Mouse (Mus musculus) urinary bladder, adult 2 months (tissue): ENCODE data around the gene Lrrc74a. TPM values are rescaled to one million over a fixed set of nuclear protein-coding genes. Genes with fewer than 3 reads are reported as not detected.

ENCODE experiments used
- DNase-seq: peaks from one replicate; pipeline ENCODE4 v3.0.0; 2022; ENCODE audit warnings: low spot score
- polyA plus RNA-seq: library from polyadenylated mRNA; depleted of rRNA; stranded (reverse); fragments of >200 nt; gene quantifications from 2 replicates; pipeline ENCODE4 v1.2.3, GENCODE M21; 2012

Gene Lrrc74a
- polyA plus RNA-seq, 1 experiment, result not detected

DNA sequence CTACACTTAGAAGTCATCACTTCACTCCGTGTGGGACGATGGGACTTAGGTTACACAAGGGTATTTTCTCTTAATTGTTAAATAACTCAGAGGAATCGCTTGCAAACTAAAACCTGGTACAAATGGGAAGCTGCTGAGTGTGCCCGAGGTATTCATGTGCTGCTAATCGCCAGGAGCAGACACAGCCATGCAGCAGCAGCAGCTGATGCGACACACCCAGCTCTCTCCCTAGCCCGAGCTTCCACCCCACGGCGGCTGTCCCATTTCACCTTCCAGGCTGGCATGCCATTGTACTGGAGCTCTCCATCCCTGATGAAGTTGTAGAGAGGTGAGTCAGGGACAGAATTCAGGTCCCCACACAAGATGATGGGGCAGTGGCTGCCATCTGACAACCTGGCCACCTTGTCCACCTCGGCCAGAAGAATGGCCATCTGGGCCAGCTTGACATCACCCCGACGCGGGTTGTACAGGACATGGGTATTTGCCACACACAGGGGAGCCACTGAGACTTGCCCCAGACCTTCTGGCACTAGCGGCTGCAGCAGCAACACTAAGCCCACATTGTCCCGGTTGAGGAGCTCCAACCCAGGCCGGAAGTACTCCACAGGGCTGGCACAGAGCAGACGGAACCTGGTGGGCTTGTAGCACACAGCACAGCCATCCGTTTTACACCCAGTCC, 14.1 kb upstream of the Lrrc74a start:
- peak; percentile 7 for DNase-seq

DNA sequence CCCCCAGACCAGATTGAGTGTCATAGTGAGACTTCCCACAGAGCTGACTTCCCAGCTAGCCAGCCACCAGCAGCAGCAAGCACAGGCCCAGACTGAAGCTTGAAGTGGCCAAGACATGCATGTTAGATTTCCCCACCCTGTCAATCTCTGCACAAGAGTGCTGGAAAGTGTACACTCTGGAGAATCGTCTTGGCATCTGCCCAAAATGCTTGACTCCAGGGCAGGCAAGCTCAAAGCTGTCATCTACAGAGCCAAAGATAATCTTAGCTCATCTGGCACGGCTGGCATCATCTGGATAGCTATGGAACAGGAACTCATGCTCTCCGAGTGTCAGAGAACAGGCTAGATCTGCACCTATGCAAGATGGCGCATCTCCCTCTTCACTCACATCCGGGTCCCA, 12.7 kb upstream of the Lrrc74a start:
- no peak for DNase-seq

DNA sequence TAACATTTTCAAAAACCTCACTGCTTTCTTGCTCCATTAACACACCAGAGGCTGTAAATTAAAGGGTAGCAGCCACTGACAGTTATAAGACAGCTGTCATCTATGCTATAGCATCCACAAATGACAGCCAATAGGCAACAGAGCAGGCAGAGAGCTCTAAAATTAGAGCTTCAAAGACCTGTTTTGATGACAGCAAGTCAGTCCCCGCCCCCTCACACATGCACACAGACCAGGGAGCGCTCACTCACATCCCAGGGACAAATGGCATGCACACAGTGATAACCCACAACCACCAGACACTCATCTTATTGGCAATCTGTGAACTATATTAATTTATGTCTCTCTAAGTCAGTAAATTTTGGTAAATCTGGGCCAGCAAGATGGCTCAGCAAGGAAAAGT, 9.9 kb upstream of the Lrrc74a start:
- DNase-seq, result no peak

DNA sequence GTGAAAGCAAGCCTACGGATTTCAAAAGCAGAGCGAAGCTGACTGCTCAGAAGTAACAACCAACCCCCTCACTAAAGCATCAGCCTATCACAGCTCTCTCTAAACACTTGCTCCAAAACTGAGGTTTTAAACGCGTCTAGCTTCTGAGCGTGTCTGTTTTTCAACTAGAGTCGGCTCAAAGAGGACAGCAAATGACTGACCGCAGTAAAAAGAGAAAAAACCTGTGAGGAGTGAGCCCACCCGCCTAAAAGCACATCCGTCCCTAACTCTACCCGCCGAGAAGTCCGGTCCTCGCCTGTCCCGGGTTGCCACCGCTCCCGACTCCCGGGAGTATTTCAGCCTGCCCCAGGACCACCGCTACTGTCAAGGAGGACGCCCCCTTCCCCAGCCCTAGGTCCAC, 8.5 kb upstream of the Lrrc74a start:
- DNase-seq, result no peak

DNA sequence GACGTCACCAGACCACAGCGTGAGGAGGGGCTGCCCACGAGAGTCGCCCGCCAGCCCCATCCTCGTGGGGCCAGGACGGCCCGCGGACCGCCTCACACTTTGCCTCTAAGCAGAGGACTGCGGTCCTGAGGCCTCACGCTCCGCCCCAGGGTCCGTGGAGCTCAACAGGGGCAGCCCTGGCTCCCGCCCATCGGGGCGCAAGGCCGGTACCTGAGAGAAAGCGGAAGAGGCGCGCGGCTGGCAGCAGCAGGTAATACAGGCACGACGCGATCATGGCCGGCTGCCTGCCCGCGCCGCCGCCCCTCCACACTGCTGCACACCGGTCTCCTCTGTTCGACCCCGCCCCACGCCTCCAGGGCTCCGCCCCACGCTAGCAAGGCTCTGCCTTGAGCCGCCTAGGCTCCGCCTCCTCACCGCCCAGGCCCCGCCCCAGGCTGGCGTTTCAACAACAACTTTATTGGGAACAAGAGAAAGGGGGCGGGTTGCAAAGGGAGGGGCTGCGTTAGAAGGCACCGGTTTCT, 8.0 kb upstream of the Lrrc74a start, which contains the start of gene Angel1:
Gene Angel1 (minus strand): TSS at position 341 of the 521 bp plus-strand sequence.
- DNase-seq, result peak; percentile 85

DNA sequence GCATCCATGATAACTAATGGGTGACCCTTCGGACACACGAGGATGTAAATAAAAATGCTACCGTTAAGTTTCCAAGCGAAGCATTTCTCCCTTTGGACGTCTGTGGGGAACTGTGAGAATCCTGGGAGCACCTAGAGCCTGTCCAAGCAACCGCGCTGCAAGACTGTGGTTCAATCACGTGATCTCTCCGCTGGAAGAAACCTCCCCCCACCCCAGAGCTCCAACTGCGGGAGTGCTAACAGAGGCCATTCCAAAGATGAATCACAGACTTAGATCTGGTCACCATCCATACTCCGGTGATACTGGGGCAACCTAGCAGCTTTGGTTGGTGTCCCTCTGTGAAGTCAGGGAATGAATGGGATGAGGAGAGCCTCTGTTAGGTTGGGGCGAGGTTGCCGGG, 26.9 kb downstream of the Lrrc74a start:
- DNase-seq, result no peak

DNA sequence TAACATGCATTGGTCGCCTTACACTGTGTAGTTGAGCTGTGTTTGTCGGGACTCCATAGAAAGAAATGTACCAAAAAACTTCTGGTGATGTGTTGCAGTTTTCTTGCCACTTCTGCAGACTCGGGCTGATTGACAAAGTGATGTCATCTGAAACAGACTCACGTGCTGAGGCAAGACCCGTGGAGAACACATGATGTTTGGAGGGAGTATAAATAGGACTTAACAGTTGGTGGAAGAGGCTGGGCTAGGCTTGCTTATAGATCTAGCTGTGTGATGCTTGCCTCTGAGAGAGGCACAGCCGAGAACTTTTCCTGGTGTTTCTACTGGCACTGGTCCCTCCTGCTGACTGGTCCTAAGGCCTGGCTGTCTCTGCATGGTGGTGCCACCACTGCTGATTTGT, 29.9 kb downstream of the Lrrc74a start:
- no peak for DNase-seq

DNA sequence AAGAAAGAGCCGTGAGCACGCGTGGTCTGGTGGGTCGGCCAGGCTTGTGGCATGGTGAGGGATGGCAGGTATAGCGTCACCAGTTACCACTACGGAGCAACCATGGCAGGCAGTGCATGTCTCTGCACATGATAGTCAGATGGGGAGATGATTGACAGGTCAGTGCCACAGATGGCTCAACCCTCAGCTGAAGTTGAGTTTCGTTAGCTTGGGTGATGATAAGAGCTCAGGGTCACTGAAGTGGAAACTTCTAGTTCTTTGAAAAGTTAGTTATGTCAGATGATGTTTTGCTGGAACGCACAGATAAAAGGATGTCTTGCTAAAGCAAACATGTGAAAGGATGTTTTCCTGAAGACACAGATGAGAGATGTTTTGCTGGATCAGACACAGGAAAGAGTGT, 32.3 kb downstream of the Lrrc74a start:
- DNase-seq, result no peak

DNA sequence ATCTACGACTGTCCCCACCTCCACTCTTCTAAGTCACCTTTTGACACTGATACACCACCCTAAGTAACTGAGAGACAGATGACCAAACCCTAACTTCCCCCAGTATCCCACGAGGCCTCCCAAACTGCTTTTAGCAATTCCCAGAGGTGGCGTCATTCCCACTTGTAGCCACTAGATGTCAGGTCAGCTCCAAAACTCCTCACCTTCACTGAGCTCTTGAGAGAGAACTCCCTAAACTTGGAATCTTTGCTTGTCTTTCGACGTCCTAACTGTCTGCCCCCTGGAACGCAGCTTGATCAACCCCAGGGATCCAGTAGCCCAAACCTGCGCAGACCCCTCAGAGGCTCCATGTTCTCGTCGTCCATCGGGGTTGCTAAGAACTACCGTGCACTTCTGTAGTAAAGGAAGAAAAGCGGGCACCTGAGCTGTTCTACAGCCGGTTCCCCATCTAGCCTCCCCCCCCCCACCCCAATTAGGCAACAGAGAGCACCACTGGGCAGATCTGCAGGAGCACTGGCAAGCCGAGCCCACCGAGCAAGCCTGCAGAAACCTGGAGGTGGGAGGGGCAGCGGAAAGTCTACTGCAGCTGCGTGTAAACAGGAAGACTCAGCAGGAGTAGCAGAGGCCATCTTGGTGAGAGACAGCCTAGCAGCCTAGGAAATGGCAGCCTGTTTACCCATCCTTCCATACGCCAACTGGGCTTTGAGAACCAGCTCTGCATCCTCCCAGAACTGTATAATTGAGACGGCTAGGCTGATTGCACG, 33.9 kb downstream of the Lrrc74a start:
- no peak for DNase-seq

DNA sequence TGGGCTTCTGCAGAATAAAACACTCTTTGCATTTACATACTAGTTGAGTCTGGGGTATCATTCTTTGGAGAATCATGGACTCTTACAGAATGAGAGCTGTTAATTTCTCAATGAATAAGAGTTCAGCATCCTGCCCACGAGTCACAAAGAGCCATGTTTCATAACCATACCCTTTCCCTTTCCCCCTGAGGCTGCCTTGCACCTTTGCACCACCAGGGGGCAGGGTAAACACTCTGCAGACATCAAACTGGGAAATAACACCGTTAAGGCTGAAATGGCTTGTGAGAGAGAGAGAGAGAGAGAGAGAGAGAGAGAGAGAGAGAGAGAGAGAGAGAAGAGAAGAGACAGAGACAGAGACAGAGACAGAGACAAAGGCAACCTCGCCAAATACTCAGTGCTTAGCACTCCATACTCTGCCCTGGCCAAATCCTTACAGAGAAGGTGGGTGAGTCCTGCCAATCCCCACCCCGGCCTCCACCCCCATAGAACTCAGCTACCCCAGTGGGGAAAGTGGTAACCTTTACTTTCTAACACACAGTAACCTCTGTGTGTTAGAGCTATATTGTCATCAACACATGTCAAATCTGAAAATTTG, 34.9 kb downstream of the Lrrc74a start:
- DNase-seq, result peak; percentile 56

DNA sequence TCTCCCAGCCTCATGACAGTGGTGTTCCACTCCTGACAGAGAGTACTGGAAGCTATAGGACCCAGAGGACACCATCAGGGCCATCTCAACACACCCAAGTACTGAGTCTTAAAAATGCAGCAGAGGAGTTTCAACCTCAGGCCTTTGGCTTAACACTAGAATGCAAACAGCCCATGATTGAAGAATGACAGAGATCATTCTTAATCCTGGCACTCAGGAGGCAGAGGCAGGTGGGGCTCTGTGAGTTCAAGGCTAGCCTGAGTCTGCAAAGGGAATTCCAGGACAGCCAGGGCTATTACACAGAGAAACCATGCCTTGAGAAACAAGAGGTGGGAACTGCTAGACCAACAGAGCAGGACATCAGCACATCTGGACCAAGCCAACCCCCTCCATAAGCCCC, 35.6 kb downstream of the Lrrc74a start:
- DNase-seq, result no peak

DNA sequence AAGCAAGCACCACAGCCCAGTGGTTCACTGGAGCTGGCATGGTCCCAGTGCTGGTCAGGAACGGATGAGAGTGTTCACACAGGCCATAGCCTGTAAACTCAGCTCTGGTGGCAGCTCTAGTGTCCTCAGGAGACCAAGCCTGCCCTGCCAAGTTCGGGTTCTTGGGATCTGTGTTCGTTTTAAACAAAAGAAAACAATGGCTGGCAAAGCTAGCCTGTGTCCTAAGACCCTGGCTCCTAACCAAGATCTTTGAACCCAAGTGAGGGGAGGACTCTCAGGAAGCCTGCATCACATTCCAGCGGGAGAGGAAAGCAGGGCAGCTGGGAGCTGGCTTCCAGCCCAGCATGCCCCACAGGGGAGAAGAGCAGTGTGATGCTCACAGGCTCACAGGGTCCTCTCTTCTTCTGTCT, 36.1 kb downstream of the Lrrc74a start:
- DNase-seq, result no peak

DNA sequence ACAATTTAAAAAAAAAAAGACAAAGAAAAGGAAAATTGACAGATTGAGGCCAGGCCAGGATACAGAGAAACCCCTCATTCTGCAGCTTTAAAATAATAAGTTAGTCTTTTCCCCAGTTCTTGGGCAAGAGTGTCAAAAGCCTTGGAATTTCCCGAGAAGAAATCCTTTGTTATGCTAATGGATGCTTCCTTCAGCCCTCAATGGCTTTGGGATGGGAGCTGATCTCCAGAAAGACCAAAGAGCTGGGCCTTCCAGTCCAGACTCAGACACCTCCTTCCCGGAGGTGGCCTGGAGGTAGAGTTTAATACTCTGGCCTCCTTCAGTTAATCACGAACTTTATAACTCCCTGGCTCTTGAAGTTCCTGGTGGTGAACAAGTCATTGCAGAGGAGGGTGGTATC, 36.8 kb downstream of the Lrrc74a start:
- DNase-seq, result no peak

DNA sequence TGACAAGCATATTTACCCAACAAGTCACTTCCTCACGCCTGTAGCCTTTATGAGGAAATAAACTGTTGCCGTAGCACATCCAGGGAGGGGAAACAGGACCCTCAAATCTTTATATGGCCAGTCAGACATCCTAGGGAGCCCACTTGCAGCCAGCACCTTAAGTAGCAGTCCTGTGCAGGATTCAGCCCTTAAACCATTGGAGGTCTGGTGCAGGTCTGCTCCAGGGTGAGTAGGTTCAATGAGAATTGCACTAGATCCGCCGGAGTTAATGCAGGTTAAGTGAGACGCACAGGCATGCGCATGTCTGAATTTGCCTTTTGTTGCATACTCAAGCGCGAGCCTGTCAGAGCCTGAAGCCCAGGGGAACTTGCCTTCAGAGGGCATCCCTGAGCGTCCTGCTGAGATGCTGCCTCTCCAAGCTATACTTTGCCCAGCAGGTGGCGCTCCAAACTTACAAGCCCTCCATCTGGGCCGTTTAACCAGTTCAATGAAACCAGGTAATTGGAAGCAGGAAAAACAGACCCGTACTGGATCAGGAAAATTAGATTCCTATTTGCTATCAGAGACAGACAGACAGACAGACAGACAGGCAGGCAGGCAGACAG, 37.8 kb downstream of the Lrrc74a start:
- DNase-seq, result peak; percentile 85

DNA sequence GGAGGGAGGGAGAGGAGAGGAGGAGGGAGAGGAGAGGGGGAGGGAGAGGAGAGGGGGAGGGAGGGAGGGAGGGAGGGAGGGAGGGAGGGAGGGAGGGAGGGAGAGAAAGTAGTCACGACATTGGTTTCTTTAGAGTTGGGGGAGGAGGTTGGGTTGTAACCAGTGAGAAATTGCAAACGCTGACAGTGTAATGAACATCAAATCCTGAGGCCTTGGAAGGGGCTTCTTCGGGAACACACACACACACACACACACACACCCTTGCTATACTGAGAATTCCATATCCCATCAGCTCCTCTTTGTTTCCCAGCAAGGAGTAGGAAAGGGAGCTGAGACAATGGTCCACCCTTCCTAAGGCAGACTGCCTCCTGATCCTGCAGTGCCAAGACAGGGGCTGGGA, 38.4 kb downstream of the Lrrc74a start:
- DNase-seq, result no peak

DNA sequence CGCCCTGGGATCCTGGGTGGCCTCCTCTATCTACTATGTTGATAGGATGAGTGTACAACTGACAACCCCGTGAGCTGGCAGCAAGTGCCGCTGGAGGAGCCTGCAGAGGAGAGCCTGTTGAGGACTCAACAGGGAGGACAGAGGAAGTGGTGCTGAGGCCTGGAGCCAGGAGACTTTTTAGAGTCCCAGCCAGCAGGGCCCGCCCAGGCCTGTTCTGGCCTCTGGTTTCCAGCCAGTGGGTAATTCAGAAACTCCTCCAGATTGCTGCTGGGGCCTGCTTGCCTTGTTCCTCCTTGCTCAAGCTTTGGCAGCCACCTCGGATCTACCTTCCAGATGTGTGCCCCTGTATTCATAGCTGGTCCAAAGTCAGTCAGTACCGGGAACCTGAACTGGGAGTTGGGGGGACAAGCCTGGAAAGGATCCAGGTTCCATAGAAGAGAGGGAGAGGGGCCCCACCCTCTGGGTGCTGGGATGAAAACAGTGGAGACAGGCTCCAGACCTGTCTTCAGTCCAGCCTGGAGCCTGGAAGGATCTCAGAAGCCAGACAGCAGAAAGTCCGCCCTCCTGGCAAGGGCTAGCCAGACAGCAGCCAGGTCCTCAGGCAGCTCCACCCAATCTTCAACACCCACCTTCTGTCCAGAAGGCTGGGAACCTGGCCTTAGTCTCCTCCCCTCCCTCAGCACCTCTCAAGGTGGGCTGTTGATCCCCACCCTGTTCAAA, 41.6 kb downstream of the Lrrc74a start:
- DNase-seq, result no peak

DNA sequence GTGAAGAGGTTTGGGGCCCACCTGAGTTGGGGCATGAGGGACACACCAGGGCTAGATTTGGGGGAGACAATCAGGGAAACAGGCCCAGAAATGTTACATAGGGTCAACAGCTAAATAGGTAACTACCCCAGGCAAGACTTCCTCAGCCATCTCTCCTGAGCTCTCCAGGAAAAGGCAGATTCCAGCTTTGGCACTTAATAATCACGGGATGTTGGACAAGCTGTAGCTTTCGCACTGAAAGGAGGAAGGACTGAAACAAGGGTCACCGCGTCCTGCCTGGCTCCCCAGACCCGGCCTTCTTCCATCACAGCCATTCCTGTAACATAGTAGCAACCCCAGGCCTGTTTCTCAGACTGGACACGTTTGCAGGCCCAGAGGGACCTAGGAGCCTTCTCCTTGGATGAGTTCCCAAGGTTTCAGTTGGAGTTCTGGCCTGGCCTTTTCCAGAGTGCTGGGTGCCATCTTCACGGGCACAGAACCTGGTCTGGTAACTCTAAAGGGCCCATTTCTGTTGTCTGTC, 42.2 kb downstream of the Lrrc74a start:
- DNase-seq, result no peak

DNA sequence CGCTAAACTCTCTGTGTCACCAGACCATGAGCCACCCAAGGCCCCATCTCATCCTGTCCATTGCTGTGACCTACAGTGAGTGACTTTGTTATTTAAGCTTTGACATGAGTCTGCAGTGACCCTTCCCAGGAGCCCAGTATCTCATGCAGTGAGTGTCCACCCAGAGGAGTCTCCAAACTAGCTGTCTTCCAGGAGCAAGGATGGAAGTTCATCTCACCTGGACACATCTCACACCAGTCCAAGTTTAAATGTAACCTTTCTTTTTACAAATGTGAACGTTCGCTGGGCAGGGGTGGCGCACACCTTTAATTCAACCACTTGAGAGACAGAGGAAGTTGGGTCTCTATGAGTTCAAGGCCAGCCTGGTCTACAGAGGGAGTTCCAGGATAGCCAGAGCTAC, 44.4 kb downstream of the Lrrc74a start:
- no peak for DNase-seq

DNA sequence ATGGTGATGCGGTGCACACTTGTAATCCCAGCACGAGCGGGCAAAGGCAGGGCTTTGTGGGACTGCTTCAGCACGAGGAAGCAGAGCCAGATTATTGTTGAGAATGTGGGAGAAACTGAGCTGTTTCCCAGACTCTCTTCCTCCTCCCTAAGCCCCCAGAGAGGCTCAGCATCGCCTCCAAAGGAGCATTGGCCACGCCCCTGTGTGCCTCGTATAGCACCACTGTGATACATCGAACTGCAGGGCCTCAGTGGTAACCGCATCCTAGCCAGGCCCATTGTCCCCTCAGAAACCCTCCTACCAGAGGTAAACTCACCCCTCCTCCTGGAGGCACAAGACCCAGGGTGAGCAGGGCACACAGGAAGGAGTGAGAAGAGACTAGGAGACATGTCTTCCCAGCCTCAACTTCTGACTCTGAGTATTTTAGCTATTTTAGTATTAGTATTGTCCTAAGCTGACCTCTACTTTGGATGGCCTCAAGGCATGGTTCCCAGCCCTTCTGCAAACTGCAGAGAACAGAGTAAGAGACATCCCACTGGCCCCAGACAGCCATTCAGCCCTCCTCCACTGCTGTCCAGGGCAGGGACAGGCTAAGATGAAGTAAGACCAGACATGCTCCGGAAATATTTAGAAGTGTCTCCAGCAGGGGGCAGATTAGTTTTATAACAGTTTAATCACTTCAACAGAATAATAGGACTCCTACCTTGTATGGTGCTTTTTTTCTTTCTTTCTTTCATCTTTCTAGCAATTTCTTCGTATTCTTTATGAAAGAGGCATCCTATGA, 45.2 kb downstream of the Lrrc74a start:
- DNase-seq, result no peak

DNA sequence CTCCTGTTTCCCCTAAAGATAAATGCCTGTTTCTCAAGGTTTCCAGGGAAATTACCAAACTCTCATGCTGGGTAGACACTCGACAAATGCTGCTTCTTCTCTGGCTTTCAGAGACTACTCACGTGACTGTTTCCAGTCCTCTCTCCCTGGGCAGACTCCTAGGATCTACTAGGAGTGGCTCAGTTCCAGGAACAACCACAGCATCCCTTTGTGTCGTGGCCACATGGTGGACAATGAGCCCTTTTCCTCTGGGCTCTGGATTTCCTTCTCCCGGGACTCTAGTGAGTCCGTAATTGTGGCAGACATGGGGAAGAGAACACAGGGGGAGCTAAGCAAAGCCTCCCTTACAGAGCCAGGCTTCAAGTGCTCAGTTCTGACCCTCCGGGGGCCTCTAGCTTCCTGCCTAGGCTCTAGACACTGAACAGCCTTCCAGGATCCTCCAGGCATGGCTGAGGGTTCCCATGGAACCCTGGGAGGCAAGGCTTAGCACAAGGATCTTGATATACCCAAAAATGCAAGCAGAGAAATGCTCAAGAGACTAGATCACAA, 47.6 kb downstream of the Lrrc74a start:
- no peak for DNase-seq
